Mouse (Mus musculus): ENCODE measurements at regions not wholly inside any gene's neighbourhood (a gene's known extent, or its start where the extent isn't known, plus 50 kb on each side); places are given as distances from the start of the nearest gene placed in this dataset.

DNA sequence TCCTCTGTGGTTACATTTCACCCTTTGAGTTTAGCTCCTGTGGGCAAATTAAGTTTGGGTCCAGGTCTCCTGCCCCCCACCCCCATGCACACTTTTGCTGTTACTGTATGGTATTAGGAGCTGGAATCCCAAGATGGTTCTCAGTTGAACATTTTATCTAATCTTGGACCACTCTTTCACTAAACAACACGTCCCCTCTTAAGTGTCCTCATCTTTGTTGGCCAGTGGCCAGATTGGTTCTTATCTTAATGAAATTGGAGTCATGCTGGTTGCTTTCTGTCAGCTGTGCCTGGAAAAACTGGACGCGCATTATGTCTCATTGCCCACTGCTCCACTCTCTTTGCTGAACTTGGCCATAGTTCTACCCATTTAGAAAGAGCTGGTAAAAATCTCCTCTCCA is 391.1 kb upstream of the Pbx1 start:
- no peak for DNase-seq

DNA sequence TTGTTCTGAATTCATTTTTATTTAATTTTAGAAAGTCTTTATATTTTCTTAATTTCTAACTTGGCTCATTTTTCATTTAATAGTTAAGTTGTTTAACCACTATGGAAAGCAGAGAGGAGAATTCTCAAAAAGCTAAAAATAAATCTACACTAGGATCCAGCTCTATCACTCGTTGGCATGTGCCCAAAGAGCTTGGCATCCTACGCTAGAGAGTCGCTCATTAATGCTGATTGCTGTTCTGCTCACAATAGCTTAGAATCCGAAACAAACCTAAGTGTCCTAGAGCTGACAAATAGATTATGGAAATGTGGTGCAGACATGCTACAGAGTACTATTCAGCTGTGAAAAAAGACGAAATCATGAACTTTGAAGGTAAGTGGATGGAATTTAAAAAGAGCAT is 386.3 kb upstream of the Pbx1 start:
- no peak for DNase-seq

DNA sequence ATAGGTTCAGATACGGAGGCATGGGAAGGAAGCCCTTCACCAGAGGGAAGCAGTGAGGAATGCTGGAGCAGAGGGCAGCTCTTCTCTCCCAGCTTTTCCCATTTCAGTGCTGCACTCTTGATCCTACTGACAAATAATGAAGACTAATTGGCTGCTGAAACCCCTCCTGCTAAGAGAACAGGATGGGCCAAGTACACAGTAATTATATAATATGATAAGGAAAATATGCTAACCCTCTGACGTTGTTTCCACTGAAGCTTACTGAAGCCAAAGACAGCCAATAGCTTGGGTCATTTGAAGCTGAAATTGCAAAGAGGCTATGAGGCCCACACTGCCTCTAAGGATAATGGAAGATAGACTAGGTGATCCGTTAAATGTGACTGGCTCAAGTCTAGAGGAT is 375.0 kb upstream of the Pbx1 start:
- no peak for DNase-seq

DNA sequence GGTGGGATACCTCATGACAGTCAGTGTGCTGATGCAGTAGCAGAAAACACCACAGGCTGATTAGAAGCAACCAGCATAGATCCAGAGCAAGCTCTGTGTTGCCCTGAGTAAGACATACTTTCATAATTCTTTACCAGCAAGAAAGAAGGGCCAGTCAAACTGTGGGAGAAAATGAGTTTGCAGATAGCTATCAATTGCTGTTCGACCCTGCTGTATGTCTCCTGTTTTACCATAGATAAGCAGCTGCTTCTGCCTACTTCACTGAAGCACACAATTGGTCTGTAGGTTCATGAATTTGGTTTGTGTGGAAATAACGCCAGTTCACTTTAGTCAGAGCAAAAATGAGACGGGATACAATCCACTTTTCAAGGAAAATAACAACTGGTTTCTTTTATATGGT is 373.4 kb upstream of the Pbx1 start:
- DNase-seq: no peak

DNA sequence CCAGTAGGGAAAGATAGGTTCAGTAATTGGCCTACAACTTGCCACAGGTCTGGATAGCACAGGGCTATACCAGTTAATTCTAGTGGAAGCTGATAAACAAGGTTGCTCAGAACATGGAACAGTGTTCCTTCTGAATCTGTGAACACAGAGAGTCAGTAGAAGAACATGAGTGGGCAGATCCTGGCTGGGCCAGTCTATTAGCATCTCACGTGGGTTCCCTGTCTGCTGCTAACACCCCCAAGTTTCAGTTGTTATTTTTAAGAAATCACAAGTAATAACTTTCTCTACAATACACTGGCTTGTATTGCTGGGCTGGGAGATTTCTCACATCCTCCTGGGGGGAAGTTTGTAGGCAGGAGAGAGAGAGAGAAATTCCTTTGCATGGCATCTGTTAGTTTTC is 369.0 kb upstream of the Pbx1 start:
- DNase-seq: no peak

DNA sequence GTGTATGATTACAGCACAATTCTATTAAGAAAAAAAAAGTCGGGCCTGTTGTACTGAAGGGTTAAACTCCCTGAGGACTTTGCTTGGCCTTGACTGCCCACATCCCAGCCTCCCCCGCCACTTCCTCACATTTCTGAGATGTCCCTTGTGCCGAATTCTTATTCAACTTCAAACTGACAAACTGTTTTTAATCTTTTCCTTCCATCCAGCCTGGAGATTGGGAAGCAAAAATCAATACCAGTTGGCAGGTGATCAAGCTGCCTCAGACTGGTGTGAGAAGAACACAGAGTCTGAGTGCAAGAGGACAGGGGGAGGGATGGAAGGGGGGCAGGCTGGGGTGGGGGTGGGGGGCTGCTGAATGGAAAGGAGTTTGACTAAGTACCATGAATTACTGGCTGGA is 354.7 kb upstream of the Pbx1 start:
- DNase-seq: no peak

DNA sequence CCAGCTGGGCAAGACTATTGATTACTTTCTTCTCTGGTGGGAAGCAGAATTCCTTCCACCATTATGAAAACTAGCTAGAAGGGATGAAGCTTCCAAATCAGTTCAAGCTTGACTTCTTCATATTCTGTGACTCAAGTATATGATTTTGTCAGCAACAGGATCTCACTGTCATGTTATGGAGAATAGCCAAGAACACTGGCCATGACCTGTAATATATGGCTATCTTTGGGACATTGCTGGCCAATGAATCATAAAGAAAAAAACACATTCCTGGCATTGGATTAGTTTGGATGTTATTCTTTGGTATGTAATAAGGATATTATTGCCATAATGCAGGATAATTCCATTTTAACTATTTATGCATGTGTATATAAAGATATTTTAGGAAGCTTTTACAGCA is 351.8 kb upstream of the Pbx1 start:
- DNase-seq: no peak

DNA sequence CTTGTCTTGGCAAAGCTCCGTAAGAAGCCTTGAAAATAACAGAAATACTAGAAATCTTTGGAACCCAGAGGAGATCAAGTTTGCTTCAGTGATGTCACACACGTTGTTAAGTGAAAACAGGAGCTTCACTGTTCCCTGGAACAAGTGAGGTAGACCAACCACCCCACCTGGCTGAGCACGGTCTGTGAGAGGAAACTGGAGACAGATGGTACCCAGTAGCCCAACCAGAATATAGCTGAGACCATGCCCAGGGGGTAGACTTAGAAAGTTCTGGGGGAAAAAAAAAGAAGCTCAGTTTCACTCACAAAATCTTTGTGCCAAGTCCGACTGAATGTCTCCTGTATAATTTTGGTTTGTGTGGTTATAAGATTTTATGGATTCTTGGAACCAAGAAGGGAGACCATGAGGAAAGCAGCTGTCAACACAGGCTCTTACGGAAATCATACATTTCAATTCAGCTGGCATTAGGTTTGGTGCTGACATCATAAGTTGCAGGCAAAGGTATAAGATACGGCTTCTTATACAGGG is 332.4 kb upstream of the Pbx1 start:
- DNase-seq: no peak

DNA sequence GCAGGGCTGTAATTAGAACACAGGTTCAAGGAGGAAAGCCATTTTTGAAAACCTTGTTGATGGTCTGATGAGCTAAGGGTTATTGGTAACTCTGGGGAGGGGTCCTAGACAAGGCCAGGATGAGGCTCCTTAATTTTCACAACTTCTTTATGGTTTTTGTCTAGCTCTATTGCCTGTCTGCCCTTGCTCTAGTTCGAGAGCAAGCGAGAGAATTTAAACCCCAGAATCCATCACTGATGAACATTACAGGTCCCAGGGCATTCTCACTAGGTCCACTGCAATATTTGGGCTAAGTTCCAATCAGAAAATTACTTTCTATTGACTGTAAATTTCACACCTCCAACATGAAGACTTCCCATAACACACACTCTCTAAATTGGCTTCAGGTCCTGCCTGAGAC is 329.0 kb upstream of the Pbx1 start:
- DNase-seq: no peak

DNA sequence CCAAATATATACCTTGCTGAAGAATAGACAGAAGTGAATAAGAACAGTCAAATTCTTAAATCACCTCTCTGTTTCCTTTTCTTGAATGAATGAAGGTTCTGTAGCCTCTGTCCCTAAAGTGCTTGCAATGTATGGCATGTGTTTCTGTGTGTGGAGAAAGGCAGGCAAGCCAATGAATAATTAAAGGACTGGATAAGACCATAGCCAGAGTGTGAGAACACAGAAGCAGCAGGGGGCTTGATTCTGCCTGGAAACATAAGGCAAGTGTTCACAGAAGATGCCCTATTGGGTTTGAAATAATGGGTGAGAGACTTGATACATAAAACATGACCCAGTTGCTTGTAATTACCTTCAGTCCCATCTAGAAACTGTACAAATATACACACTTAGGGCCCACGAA is 328.2 kb upstream of the Pbx1 start:
- no peak for DNase-seq

DNA sequence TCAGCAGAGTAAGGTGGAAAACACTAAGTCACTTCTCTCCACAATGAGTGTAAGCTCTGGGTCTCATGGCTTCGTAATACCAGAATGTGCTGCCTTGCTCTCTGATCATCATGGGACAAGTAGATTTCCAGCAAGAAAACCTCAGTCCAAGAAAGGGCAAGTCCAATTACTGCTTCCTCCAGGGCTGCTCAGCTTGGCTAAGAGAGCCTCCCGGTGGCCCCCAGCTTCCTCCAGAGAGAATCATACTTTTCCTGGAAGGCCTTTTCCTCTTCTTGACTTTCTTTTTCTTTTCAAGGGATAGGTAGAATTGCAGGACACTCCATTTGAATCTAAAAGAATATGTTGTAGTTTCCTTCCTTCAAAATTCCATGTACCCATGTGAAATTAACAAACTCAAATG is 326.8 kb upstream of the Pbx1 start:
- no peak for DNase-seq

DNA sequence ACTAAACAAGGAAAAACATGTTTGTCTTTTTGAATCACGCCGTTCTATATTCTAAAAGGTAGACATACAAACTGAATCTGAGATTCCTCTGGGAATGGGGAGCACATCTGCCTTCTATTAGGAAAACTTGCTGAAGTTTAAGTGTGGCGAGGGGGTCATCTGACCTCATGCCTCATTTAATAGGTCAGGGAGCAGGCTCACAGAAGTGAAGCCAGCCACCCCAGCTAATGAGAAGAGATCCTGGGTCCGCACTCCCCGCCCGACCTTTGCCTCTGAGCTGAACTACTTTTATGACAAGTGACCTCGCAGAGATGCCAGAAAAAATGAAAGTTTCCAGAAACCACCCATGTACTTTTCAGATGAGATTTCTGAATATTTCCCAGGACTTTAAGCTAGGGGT is 322.1 kb upstream of the Pbx1 start:
- peak; percentile 7 for DNase-seq

DNA sequence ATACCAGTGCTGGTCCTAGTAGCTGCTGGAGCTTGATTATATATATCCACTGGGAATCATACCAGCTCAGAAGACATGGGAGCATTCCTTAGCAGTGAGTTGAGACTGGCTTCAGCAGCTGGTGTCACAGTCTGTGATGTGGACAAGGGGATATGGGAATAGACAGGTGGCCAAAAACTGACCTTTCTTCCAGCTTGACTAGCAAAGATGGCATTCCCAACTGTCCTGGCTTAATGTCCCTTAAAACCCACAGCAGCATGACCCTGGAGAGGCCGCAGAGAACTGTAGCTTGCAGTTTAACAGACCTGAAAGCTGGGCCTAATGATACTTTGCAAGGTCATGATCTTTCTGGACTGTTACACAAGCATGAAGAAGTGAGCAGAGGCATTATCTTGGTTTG is 311.4 kb upstream of the Pbx1 start:
- DNase-seq: no peak

DNA sequence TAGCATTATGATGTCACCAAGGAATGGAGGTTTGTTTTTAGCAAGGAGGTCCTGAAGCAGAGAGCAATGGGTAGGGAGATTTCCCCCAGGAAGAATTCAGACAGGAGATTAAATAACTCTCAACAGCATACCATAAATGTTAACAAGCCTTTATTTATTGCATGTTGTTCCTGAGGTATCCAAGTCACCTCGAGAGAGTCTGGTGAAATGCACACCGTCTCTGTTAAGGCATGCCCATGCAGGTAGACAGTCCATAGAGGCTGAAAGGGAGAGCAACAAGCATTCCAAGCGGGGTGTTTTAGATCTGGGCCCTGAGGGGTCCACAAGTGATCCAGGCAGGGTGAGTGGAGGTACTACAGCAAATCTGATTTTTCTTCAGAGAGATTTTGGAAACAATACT is 305.9 kb upstream of the Pbx1 start:
- DNase-seq: no peak

DNA sequence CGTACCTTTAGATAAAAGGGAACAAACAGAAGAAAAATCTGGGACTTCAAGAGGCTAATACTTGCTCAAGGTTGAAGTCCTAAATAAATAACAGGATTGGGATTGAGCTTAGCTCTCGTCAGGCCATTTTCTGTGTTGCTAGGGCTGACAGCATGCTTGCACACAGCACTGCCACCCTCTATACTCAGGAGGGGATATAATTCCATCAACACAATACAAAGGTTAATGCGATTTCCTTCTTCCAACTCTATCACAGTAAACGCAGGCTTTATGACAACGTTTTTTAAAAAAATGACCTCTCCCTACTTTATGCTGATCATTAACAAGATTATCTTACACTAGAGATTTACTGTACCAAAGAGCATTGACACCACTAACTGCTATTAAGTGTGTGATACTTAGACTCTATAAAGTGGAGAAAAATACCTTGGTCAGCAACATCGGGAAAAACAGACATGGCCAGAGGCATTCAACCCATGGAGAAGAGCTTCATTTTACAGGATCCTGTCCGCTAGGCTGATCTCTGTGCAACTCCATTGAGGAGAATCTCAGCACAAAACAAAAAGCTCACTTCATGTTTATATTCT is 305.3 kb upstream of the Pbx1 start:
- DNase-seq: no peak

DNA sequence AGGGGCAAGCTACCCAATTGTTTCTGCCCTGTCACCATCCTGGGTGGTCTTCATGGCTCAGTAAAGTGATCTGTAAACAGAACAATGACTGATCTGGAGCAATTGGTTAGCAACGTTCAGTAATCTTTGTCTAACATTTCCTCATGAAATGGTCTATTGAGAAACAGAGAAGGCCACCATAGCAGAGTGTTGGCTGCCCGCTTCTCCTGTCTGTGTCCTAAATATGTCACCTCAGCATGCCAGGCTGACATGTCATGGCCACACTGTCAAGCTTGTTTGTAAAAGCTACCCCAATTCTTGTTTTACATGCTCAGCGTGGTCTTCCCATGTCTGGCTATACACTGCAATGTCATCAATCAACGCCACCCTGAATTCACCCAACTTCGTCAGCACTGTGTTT is 301.0 kb upstream of the Pbx1 start:
- DNase-seq: no peak

DNA sequence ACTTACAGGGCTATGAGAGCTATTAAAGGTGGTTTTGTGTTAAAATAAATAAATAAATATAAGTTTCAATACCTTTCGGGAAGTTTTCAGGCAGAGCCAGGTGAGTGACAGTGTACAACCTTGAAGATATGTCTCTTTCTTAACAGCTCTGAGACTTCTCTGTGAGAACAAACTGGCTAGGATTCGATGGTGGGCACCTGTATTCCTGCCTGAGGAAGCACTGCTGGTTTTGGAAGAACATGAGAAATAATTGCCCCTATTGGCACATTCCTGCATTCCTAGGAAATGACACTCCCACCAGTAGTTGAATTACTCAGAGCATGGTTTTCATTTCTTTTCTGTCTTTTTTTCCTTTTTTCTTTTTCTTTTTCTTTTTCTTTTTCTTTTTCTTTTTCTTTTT is 277.8 kb upstream of the Pbx1 start:
- no peak for DNase-seq

DNA sequence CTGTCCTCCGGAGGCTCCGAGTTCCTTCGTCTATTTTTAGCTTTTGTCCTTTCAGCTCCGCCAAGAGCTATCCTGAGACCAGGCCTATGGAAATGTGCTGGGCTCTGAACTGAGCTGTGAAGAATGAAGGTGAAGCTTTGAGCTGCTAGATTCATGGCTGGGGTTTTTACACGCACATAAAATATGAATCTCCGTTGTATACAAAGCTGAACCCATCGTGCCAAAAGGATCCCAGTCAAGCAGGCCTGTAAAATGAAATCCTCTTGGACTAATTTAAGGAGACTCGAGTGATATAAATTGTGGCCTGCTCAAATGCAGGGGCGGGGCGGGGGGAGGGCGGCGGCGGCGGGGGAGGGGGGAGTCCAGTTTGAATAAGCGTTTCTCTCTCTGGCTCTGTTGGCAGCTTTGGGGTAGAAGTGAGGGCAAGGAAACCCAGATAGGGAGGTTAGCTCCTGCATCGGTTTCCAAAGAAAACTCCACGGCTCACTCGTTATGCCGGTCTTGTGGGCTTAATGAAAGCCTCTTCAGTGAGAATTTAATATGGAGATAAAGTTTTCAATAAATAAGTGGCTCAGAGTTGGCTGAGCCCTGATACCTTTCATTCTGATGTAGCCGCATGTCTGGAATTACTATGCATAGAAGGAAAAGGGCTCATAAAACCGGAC is 277.1 kb upstream of the Pbx1 start:
- DNase-seq: no peak

DNA sequence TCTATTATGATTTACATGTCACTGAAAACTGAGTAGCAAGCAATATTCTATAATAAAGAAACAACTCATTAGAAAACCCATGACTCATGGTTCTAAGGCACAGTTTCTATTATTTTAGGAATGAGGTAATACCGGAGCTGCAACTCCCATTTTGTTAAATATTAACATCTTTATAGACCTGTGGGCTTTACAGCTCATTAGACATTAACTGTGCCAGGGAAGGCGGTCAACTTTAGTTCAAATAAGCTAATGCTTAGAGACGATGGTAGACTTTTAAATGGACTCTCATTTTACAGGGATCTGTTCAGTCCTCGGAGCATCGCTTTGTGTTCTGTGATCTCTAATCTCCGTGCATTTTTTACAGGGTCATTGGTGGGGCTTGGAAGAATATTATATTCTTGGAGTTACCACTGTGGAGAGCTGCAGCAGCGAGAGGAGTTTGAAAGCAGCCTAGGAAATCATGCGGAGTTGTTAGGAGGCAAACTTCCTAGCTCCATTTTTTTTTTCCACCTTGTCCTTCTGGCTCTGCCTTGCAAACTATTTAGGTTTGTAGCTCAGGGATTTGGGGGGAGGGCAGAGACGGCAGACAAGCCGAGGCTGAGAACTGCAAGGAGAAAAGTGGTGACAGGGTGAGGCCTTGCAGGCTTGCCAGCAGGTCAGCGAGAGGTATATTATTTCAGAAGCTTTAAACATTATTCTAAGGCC is 276.2 kb upstream of the Pbx1 start:
- no peak for DNase-seq

DNA sequence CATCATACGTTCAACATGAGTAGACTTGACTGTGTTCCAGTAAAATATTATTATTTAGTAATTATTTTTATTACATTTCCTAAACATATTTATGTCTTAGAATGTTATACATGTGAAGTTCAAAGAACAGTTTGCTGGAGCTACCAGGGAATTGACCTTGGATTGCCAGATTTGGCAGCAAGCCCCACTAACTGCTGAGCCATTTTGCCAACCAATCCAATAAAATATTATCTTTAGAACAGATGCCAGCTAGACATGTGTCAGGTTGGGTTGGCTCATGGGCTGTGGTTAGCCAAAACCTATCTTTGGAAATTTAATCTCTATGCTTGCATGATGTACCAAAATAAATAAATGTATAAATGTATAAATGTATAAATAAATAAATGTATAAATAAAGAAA is 265.3 kb upstream of the Pbx1 start:
- DNase-seq: no peak

DNA sequence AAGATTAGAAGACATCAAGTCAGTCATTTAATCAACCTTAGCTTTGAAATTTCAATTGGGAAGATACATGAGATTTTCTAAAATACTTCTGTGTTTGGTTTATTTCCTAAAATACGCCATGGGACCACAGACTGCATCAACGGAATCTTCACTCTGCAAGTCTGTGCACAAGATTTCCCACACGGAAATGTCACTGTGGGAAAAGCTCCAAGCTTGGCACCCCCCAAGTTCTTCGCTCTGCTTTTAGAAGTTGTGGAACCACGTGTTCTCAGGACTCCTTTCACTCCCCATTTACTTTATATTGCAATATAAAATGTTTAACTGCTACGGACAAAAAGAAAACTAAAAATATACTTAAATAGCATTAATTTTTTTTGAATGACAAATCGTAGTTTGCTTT is 254.8 kb upstream of the Pbx1 start:
- DNase-seq: no peak

DNA sequence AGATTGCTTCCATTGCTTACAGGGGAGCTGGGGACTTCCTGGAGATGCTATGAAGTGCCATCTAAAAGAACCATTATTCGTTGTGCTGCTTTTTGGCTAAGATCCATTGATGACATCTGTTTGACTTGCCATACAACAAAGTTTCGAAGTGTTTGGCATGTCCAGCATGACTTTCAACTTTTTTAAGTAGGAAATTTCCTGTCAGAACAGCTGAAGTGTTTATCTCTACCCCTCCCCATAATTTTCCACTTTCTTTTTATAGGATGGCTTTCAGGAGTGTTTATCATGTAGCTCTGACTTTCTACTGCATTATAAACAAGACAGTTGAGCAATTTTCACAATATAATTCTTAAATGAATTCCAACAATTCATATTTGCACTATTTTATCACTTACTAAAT is 253.1 kb upstream of the Pbx1 start:
- DNase-seq: no peak

DNA sequence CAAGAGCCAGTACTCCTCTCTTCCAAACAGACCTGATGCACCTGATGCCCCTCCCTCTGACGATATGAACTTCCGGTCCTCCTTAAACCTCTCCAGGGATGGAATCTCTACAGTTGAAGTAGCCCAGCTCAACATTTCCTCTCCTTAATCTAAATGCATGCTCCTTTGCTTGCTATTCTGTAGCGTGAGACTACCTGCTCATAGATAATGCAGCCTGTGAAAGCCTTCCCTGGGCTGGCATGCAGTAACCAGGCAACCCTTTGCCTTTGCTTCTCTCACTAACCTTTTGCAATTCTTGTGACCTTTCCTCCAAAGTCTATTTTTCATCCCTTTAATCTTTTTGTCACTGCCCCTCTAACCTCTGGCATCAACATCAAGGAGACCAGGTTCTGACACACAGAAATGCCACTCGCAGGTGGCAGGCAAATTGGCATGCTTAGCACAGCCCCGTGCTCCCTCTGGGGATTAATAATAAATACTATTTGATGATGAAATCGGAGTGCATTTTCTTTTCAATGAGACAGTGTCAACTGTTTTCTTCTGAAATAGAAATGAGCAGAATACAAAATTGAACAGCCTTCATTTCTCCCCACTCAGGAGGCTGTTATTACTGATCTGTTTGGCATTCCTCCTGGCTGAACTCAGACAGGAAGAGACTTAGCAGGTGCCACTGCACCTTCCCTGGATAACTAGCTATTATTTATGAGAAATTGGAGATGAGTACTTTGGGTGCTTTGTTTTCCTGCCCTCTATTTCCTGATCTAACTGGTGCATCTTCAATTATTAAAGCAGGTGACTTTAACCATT is 249.8 kb upstream of the Pbx1 start:
- DNase-seq: peak; percentile 5
